Mouse (Mus musculus) embryonic fibroblast, embryonic 13.5 days (primary cell): Measurements from ENCODE around the gene Ptcra. TPM values are rescaled to one million over a fixed set of nuclear protein-coding genes. Genes with fewer than 3 reads are reported as not detected.

ENCODE experiments used
- H3K27ac ChIP-seq: 2 replicates; pipeline ENCODE4 v1.5.1; 2012; ENCODE audit warnings: low read length, control low read depth, inconsistent platforms; ENCODE audit not compliant: insufficient read depth
- H3K4me1 ChIP-seq: 2 replicates; pipeline ENCODE4 v1.6.1; 2011; ENCODE audit warnings: low read length; ENCODE audit not compliant: control insufficient read depth, insufficient read depth
- H3K4me3 ChIP-seq: 2 replicates; pipeline ENCODE4 v1.5.1; 2011; ENCODE audit warnings: mild to moderate bottlenecking, control low read depth, low read length; ENCODE audit not compliant: insufficient read depth
- CTCF ChIP-seq: IDR thresholded peaks from 2 replicates; pipeline ENCODE4 v1.5.1; 2011; ENCODE audit warnings: mild to moderate bottlenecking, control low read depth, low read length, moderate library complexity, borderline replicate concordance; ENCODE audit not compliant: insufficient read depth
- POLR2A ChIP-seq: IDR thresholded peaks from 2 replicates; pipeline ENCODE4 v1.6.1; 2011; ENCODE audit warnings: low read depth, mild to moderate bottlenecking, control low read depth, low read length, moderate library complexity
- polyA plus RNA-seq: library from polyadenylated mRNA; stranded (reverse); fragments of >200 nt; gene quantifications from 2 replicates; pipeline ENCODE4 v1.2.4, GENCODE M21; 2011; ENCODE audit warnings: low read depth; ENCODE audit not compliant: missing spikeins, insufficient read length

Ptcra gene
- polyA plus RNA-seq, 1 experiment = not detected

- H3K4me3 ChIP-seq = no peak overlapping the region
- no peaks in the 10 kb centered on the region for H3K4me1 ChIP-seq
- no peak overlapping the region for H3K27ac ChIP-seq
- TF ChIP-seq CTCF = no peak
- no peak for TF ChIP-seq POLR2A
These were observed 23.4 kb upstream of the Ptcra start for GRCm38 (mm10) chr17:46786952-46787351.

GRCm38 (mm10) chr17:46783222-46783565 lies 19.7 kb upstream of the Ptcra start:
- no peaks in the 10 kb centered on the region for H3K4me1 ChIP-seq
- H3K27ac ChIP-seq = 0 out of 2 replicates have a peak overlapping the region, but pooled peaks have one; percentile 2
- TF ChIP-seq POLR2A (no peak), CTCF (no peak)
- H3K4me3 ChIP-seq = peak overlapping the region; percentile 61

GRCm38 (mm10) chr17:46782341-46783221 lies 19.1 kb upstream of the Ptcra start, which contains the start of gene Rpl7l1:
Gene Rpl7l1, minus strand, starts transcription at chr17:46782672.
- Histone ChIP-seq H3K4me1 (no peaks in the 10 kb centered on the region), H3K27ac (peak within 1 kb of the TSS; percentile 85), H3K4me3 (peak within 1 kb of the TSS; percentile 81)
- TF ChIP-seq CTCF = no peak
- peak; percentile 94 for TF ChIP-seq POLR2A

- peak overlapping the region; percentile 81 for H3K4me3 ChIP-seq
- TF ChIP-seq CTCF (no peak), POLR2A (no peak)
- peak overlapping the region; percentile 68; the same call in 1 of the 2 replicates for H3K27ac ChIP-seq
- H3K4me1 ChIP-seq = no peaks in the 10 kb centered on the region
These were observed 18.4 kb upstream of the Ptcra start for GRCm38 (mm10) chr17:46781876-46782275.

GRCm38 (mm10) chr17:46776087-46776486 lies 12.6 kb upstream of the Ptcra start:
- H3K27ac ChIP-seq = no peak overlapping the region

GRCm38 (mm10) chr17:46775070-46775469 lies 11.6 kb upstream of the Ptcra start:
- TF ChIP-seq CTCF (no peak), POLR2A (no peak)
- H3K4me3 ChIP-seq = no peak overlapping the region
- no peaks in the 10 kb centered on the region for H3K4me1 ChIP-seq
- no peak overlapping the region for H3K27ac ChIP-seq

More at GRCm38 (mm10) chr17:46776087-46776486, 12.6 kb upstream of the Ptcra start:
- TF ChIP-seq CTCF (no peak), POLR2A (no peak)
- Histone ChIP-seq H3K4me1 (no peaks in the 10 kb centered on the region), H3K4me3 (no peak overlapping the region)

GRCm38 (mm10) chr17:46774131-46774472 lies 10.6 kb upstream of the Ptcra start:
- Histone ChIP-seq H3K27ac (no peak overlapping the region), H3K4me1 (no peaks in the 10 kb centered on the region), H3K4me3 (no peak overlapping the region)
- TF ChIP-seq POLR2A (no peak; the same call in 1 of the 2 replicates), CTCF (no peak)

- Histone ChIP-seq H3K4me1 (no peaks in the 10 kb centered on the region), H3K27ac (peak overlapping the region; percentile 87), H3K4me3 (peak overlapping the region; percentile 93)
- peak; percentile 47 for TF ChIP-seq POLR2A
- 0 out of 2 replicates have a peak, but pooled peaks have one; percentile 3 for TF ChIP-seq CTCF
These were observed 10.0 kb upstream of the Ptcra start for GRCm38 (mm10) chr17:46773278-46774130.

GRCm38 (mm10) chr17:46772404-46773277 lies 9.1 kb upstream of the Ptcra start, which contains the start of gene 2310039H08Rik:
Gene 2310039H08Rik, plus strand, starts transcription at chr17:46772635.
- TF ChIP-seq POLR2A (peak; percentile 95), CTCF (no peak)
- peak within 1 kb of the TSS; percentile 87 for H3K27ac ChIP-seq
- no peaks in the 10 kb centered on the region for H3K4me1 ChIP-seq
- peak within 1 kb of the TSS; percentile 93 for H3K4me3 ChIP-seq
